Comparison of ENCODE assay signal across 24 mouse cellular contexts in the genomic region with DNA sequence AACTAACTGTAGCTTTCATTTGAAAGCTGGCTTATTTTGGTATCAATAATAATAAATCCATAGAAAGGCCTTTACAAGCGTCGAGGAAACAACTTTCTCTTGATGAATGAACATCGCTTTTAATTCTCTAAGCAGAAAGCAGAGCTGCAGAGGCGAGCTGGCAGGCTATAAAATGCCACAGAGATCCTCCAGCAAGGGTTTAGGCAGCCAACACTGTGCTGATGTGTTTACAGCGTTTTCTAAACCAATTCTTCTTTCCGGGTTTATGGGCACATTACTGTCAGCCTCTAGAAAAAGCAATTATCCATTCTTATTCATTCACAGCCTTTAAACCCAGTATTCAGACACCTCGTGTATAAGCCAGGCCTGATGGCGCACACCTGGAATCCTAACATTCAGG.
"Had no signal": no experiment of that assay in that cellular context is flagged by ENCODE, and none has a peak within 500 bp of the region (broad histone marks: within the 10 kb centered on the region; RNA-seq: fewer than 3 reads in every experiment).

No protein-coding gene starts in this region.

- H3K9ac ChIP-seq: intestine, embryonic 15.5 days; kidney, embryonic 15.5 days; liver, embryonic 14.5 days; lung, embryonic 15.5 days; midbrain, embryonic 13.5 days had no signal

- H3K4me2 ChIP-seq: intestine, embryonic 15.5 days; kidney, embryonic 15.5 days; liver, embryonic 11.5 days; lung, embryonic 15.5 days; midbrain, embryonic 13.5 days had no signal

- ATAC-seq: intestine, embryonic 15.5 days; midbrain, embryonic 13.5 days; midbrain, embryonic 16.5 days had no signal

- H3K27ac ChIP-seq: intestine, embryonic 15.5 days; kidney, embryonic 15.5 days; left cerebral cortex, adult 2 months; liver, embryonic 14.5 days; lung, embryonic 15.5 days; midbrain, embryonic 10.5 days; midbrain, embryonic 13.5 days; stomach, postnatal 0 days had no signal

- H3K36me3 ChIP-seq: intestine, embryonic 15.5 days; kidney, embryonic 15.5 days; lung, embryonic 15.5 days; midbrain, embryonic 10.5 days; midbrain, embryonic 13.5 days had no signal

- H3K27me3 ChIP-seq: intestine, embryonic 15.5 days had no signal

- H3K4me1 ChIP-seq: intestine, embryonic 15.5 days; kidney, embryonic 15.5 days; lung, embryonic 15.5 days; megakaryocyte, embryonic 14.5 days; midbrain, embryonic 10.5 days; midbrain, embryonic 13.5 days had no signal

- DNase-seq: kidney, adult 11 months; kidney, adult 8-10 months; kidney, postnatal 14 days; kidney, postnatal 4 days; layer of hippocampus, postnatal 36 days; lung, adult 18-20 months; lung, postnatal 10 days; lung, postnatal 36 days; right cerebral cortex, adult 18-20 months; right cerebral cortex, postnatal 14 days; right cerebral cortex, postnatal 4 days; thymus, postnatal 25 days had no signal

- H3K9me3 ChIP-seq: intestine, embryonic 15.5 days; kidney, embryonic 15.5 days; lung, embryonic 15.5 days; midbrain, embryonic 10.5 days; midbrain, embryonic 13.5 days had no signal

- H3K4me3 ChIP-seq: intestine, embryonic 15.5 days; kidney, embryonic 15.5 days; left cerebral cortex, adult 2 months; lung, embryonic 15.5 days; megakaryocyte, embryonic 14.5 days; midbrain, embryonic 10.5 days; midbrain, embryonic 13.5 days; myocyte had no signal
